ENCODE assay signal across 19 mouse cellular contexts in the genomic region with DNA sequence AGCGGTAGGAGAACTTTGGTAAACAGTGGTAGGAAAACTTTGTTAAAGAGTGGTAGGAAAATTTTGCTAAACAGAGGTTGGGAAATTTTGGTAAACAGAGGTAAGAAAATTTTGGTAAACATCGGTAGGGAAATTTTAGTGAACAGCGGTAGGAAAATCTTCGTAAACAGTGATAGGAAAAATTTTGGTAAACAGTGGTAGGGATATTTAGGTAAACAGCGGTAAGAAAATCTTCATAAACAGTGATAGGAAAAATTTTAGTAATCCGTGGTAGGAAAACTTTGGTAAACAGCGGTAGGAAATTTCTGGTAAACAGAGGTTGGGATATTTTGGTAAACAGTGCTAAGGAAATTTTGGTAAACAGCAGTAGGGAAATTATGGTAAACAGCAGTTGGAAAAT.
DNase-seq lines count a peak whose midpoint lies in the region; ATAC-seq lines count a peak whose summit lies in the region.
"Had no signal": no experiment of that assay in that cellular context is flagged by ENCODE, and none has a peak within 500 bp of the region (broad histone marks: within the 10 kb centered on the region; RNA-seq: fewer than 3 reads in every experiment).

No protein-coding gene starts in this region.

- 81% methylated on average over 7 of the region's 7 CpGs for WGBS in midbrain, embryonic 14.5 days
- WGBS in midbrain, embryonic 16.5 days: 83% methylated on average over 7 of the region's 7 CpGs

- no peaks in the 10 kb centered on the region for H3K27me3 ChIP-seq in midbrain, embryonic 14.5 days (ENCODE audit: control insufficient read depth, insufficient read depth, low read length)
- H3K27me3 ChIP-seq in midbrain, embryonic 16.5 days (ENCODE audit: control insufficient read depth, insufficient read depth, low read depth, low read length): no peaks in the 10 kb centered on the region
- H3K27me3 ChIP-seq: midbrain, embryonic 13.5 days; neural tube, embryonic 13.5 days had no signal

- H3K4me3 ChIP-seq in midbrain, embryonic 14.5 days (replicated peaks; ENCODE audit: low read depth, low read length): no peak overlapping the region
- H3K4me3 ChIP-seq in midbrain, embryonic 16.5 days (ENCODE audit: low read depth, low read length): no peak overlapping the region
- H3K4me3 ChIP-seq: erythroblast, embryonic 14.5 days; midbrain, embryonic 13.5 days; neural tube, embryonic 13.5 days had no signal

- ATAC-seq in midbrain, embryonic 14.5 days (ENCODE audit: low FRiP score, low TSS enrichment): no peak
- no peak for ATAC-seq in midbrain, embryonic 16.5 days
- peak; percentile 81 for ATAC-seq in erythroblast, adult 5-6 weeks (replicated peaks; ENCODE audit: low FRiP score, poor library complexity, severe bottlenecking)
- ATAC-seq: hindbrain, embryonic 16.5 days; midbrain, embryonic 13.5 days had no signal

- peaks cover 13% of the 10 kb centered on the region for H3K9me3 ChIP-seq in midbrain, embryonic 14.5 days (ENCODE audit: control insufficient read depth, low read length)
- peaks cover 11% of the 10 kb centered on the region for H3K9me3 ChIP-seq in midbrain, embryonic 16.5 days (replicated peaks; ENCODE audit: control insufficient read depth, low read length, poor library complexity, severe bottlenecking)

- no peak overlapping the region for H3K9ac ChIP-seq in midbrain, embryonic 14.5 days (replicated peaks; ENCODE audit: low read length)
- H3K9ac ChIP-seq in midbrain, embryonic 16.5 days (ENCODE audit: low read depth, low read length): no peak overlapping the region
- H3K9ac ChIP-seq: liver, embryonic 14.5 days; midbrain, embryonic 13.5 days; neural tube, embryonic 13.5 days had no signal

- peak; percentile 7 for DNase-seq in embryo, embryonic 10.5 days (ENCODE audit: low spot score)
- no peak for DNase-seq in embryo, embryonic 9.5 days (ENCODE audit: extremely low spot score)
- peak; percentile 20 for DNase-seq in midbrain, embryonic 14.5 days
- peak; percentile 6 for DNase-seq in skeletal muscle tissue, adult 2 months (ENCODE audit: low read depth, low spot score)
- DNase-seq in adrenal gland, adult (ENCODE audit: inconsistent age in 2 of 2, low spot score in 1 of 2): no peak
- DNase-seq in spleen, adult 12 weeks (ENCODE audit: low spot score): no peak
- DNase-seq: adrenal gland, postnatal 10 days; cerebellum, postnatal 36 days; heart, postnatal 10 days; lung, postnatal 4 days; spleen, adult 18-20 months had no signal

- no peaks in the 10 kb centered on the region for H3K36me3 ChIP-seq in midbrain, embryonic 14.5 days (ENCODE audit: control insufficient read depth, insufficient read depth, low read length)
- no peaks in the 10 kb centered on the region for H3K36me3 ChIP-seq in midbrain, embryonic 16.5 days (ENCODE audit: control insufficient read depth, insufficient read depth, low read length)
- H3K36me3 ChIP-seq: midbrain, embryonic 13.5 days; neural tube, embryonic 13.5 days had no signal

- H3K27ac ChIP-seq in midbrain, embryonic 14.5 days (replicated peaks; ENCODE audit: low read depth, low read length): no peak overlapping the region
- no peak overlapping the region for H3K27ac ChIP-seq in midbrain, embryonic 16.5 days (ENCODE audit: low read length)
- H3K27ac ChIP-seq: liver, embryonic 14.5 days; midbrain, embryonic 13.5 days; neural tube, embryonic 13.5 days; stomach, postnatal 0 days had no signal

- H3K4me2 ChIP-seq in midbrain, embryonic 14.5 days (ENCODE audit: low read length): no peak overlapping the region
- H3K4me2 ChIP-seq in midbrain, embryonic 16.5 days (ENCODE audit: low read length): no peak overlapping the region
- H3K4me2 ChIP-seq: midbrain, embryonic 13.5 days; neural tube, embryonic 13.5 days had no signal

- no peaks in the 10 kb centered on the region for H3K4me1 ChIP-seq in midbrain, embryonic 14.5 days (ENCODE audit: control insufficient read depth, insufficient read depth, low read length)
- no peaks in the 10 kb centered on the region for H3K4me1 ChIP-seq in midbrain, embryonic 16.5 days (ENCODE audit: control insufficient read depth, insufficient read depth, low read length)
- H3K4me1 ChIP-seq: midbrain, embryonic 13.5 days; neural tube, embryonic 13.5 days had no signal

Comparison
In these comparisons a context has a peak if more than half of its experiments do, and no peak if none do; other contexts are left out.
1. DNase-seq: peak in embryo, embryonic 10.5 days (single experiment), midbrain, embryonic 14.5 days (single experiment) and skeletal muscle tissue, adult 2 months (single experiment); none in embryo, embryonic 9.5 days (single experiment), adrenal gland, adult (0 of 2) and spleen, adult 12 weeks (single experiment).